Mouse (Mus musculus) adrenal gland (tissue): ENCODE measurements around the gene Naa25.

ENCODE experiments used
- intact Hi-C: fragments of 180-260 bp; cut with DNase I; formaldehyde crosslinking; loops from one replicate; pipeline ENCODE4 v1.15.1; 2025

Gene Naa25

GRCm38 (mm10) chr5:121451644-121452025 is 53.9 kb downstream of the Naa25 start, which contains the start of gene Tmem116:
Tmem116 (plus strand) TSS chr5:121451893.
- intact Hi-C loops = loop anchor here (2.0 kb wide), 1 partner anchor 25 kb away; no protein-coding TSS in a partner anchor

- intact Hi-C loops = no loop called here
Measured at GRCm38 (mm10) chr5:121452026-121452869, 54.5 kb downstream of the Naa25 start, which contains the start of gene Erp29. Erp29 (minus strand) TSS chr5:121452506.

- intact Hi-C loops = no loop called here
Measured at GRCm38 (mm10) chr5:121452906-121453305, 55.2 kb downstream of the Naa25 start.

- intact Hi-C loops = no loop called here
Measured at GRCm38 (mm10) chr5:121453743-121454502, 56.2 kb downstream of the Naa25 start.

GRCm38 (mm10) chr5:121454503-121454782 is 56.7 kb downstream of the Naa25 start:
- intact Hi-C loops = no loop called here

- intact Hi-C loops = no loop called here
Measured at GRCm38 (mm10) chr5:121455510-121456265, 58.0 kb downstream of the Naa25 start.

GRCm38 (mm10) chr5:121461339-121462170 is 63.8 kb downstream of the Naa25 start:
- intact Hi-C loops = no loop called here

- intact Hi-C loops = no loop called here
Measured at GRCm38 (mm10) chr5:121462171-121462502, 64.4 kb downstream of the Naa25 start.

GRCm38 (mm10) chr5:121462967-121463366 is 65.2 kb downstream of the Naa25 start:
- intact Hi-C loops = no loop called here

GRCm38 (mm10) chr5:121463601-121464250 is 66.0 kb downstream of the Naa25 start:
- intact Hi-C loops = no loop called here

- intact Hi-C loops = no loop called here
Measured at GRCm38 (mm10) chr5:121469566-121469965, 71.8 kb downstream of the Naa25 start.

GRCm38 (mm10) chr5:121472411-121472810 is 74.7 kb downstream of the Naa25 start:
- intact Hi-C loops = no loop called here

- intact Hi-C loops = loop anchor here (5.0 kb wide), 1 partner anchor 32 kb away; no protein-coding TSS in a partner anchor
Measured at GRCm38 (mm10) chr5:121474610-121475009, 76.9 kb downstream of the Naa25 start.

GRCm38 (mm10) chr5:121476040-121476439 is 78.3 kb downstream of the Naa25 start:
- intact Hi-C loops = loop anchor here (2.0 to 5.0 kb wide), 2 partner anchors 25 to 34 kb away; partner anchors contain the start of gene Tmem116

GRCm38 (mm10) chr5:121477680-121478079 is 79.9 kb downstream of the Naa25 start:
- intact Hi-C loops = loop anchor here (2.0 to 5.0 kb wide), 2 partner anchors 27 to 35 kb away; partner anchors contain the start of gene Tmem116

- intact Hi-C loops = no loop called here
Measured at GRCm38 (mm10) chr5:121484801-121485200, 87.1 kb downstream of the Naa25 start.

- intact Hi-C loops = no loop called here
Measured at GRCm38 (mm10) chr5:121493305-121493704, 95.6 kb downstream of the Naa25 start.
